Mouse (Mus musculus) heart, adult 2 months (tissue): ENCODE data around the gene Actrt2.

Experiments used
- EP300 ChIP-seq: fragments of 200-500 bp; IDR thresholded peaks from 2 replicates; pipeline ENCODE4 v1.6.1; 2011; ENCODE audit warnings: low read depth, low read length, control low read depth; ENCODE audit not compliant: insufficient read depth
- POLR2A ChIP-seq: fragments of 200-500 bp; IDR thresholded peaks from 2 replicates; pipeline ENCODE4 v1.6.1; 2011; ENCODE audit warnings: mild to moderate bottlenecking, low read depth, low read length, control low read depth; ENCODE audit not compliant: insufficient read depth

DNA sequence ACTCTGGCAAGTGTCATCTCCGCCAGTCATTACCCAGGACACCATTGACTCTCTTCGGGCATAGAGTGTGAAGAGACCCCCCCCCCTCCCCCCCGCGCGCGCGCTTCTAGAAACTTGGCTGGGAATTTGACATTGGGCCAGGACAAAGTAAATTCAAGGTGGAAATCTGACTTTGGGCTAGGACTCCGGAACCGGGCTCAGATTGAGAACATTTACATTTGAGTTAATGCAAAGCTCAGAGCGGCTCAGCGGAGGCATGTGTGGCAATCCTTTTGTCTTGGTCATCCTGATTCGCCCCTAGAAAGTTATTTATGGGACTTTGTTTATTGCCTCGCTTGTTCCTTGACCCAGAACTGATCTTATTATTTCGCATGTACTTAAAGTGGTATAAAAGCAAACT is 14.6 kb upstream of the Actrt2 start:
- TF ChIP-seq POLR2A (no peak), EP300 (no peak)
